Mouse (Mus musculus): ENCODE results near the gene Trim43a.

- TF ChIP-seq GATA1 (IDR thresholded peaks at IDR 0.05; ENCODE audit: low read length) (no peak), TAL1 (IDR thresholded peaks at IDR 0.05; ENCODE audit: low read length) (no peak)
These were observed 33.4 kb upstream of the Trim43a start for GRCm38 (mm10) chr9:88547270-88547669.
